Mouse (Mus musculus) intestine, embryonic 16.5 days (tissue): Measurements from ENCODE around the gene Cops7a. TPM values are rescaled to one million over a fixed set of nuclear protein-coding genes. Genes with fewer than 3 reads are reported as not detected.

Experiments
- ATAC-seq: fragments of 200-750 bp; cut with Nextera tagmentation; 2 replicates; pipeline ENCODE4 v1.8.0; 2017; ENCODE audit warnings: moderate TSS enrichment, moderate library complexity
- H3K27ac ChIP-seq: fragments of 300-500 bp; sonication (generic); 2 replicates; pipeline ENCODE4 v1.5.1; 2014; ENCODE audit warnings: mild to moderate bottlenecking, low read length
- H3K27me3 ChIP-seq: fragments of 300-500 bp; sonication (generic); replicated peaks from 2 replicates; pipeline ENCODE4 v1.6.1; 2014; ENCODE audit warnings: low read length, control low read depth, mixed read lengths; ENCODE audit not compliant: control insufficient read depth, insufficient read depth
- H3K36me3 ChIP-seq: fragments of 300-500 bp; sonication (generic); 2 replicates; pipeline ENCODE4 v1.6.1; 2014; ENCODE audit warnings: low read length, control low read depth; ENCODE audit not compliant: control insufficient read depth, insufficient read depth
- H3K4me1 ChIP-seq: fragments of 300-500 bp; sonication (generic); 2 replicates; pipeline ENCODE4 v1.6.1; 2014; ENCODE audit warnings: low read length, control low read depth, mixed read lengths; ENCODE audit not compliant: control insufficient read depth, insufficient read depth
- H3K4me2 ChIP-seq: fragments of 300-500 bp; sonication (generic); 2 replicates; pipeline ENCODE4 v1.6.1; 2014; ENCODE audit warnings: low read depth, low read length, control low read depth
- H3K4me3 ChIP-seq: fragments of 300-500 bp; sonication (generic); 2 replicates; pipeline ENCODE4 v1.5.1; 2014; ENCODE audit warnings: mild to moderate bottlenecking, low read length
- H3K9ac ChIP-seq: fragments of 300-500 bp; sonication (generic); 2 replicates; pipeline ENCODE4 v1.6.1; 2014; ENCODE audit warnings: low read depth, low read length
- H3K9me3 ChIP-seq: fragments of 300-500 bp; sonication (generic); 2 replicates; pipeline ENCODE4 v1.6.1; 2016; ENCODE audit warnings: low read length, control low read depth; ENCODE audit not compliant: control insufficient read depth
- WGBS: fragments of 180-500 bp; shearing (Covaris S2); extraction: QIAGEN DNeasy Blood & Tissue Kit; methylation state at CpG from one replicate; pipeline ENCODE4 v1.1.7; 2014; 5-methylcytosine and 5-hydroxymethylcytosine counted together
- polyA plus RNA-seq: library from polyadenylated mRNA; unstranded; fragments of >200 nt; fragmentation: Nextera tagmentation; extraction: Ambion mirVana; gene quantifications from 2 replicates; pipeline ENCODE4 v1.2.1, GENCODE M21; 2015

Gene Cops7a
- polyA plus RNA-seq, 1 experiment from 2014 or later = 176 TPM

- no peak for ATAC-seq
- no peaks in the 10 kb centered on the region for H3K9me3 ChIP-seq
- WGBS = 72% methylated on average over 2 of the region's 2 CpGs
- H3K4me1 ChIP-seq = peaks cover 22% of the 10 kb centered on the region
- peaks cover 22% of the 10 kb centered on the region; the same call in 1 of the 2 replicates for H3K36me3 ChIP-seq
- no peaks in the 10 kb centered on the region for H3K27me3 ChIP-seq
- H3K4me2 ChIP-seq = no peak overlapping the region
- H3K27ac ChIP-seq = no peak overlapping the region
- no peak overlapping the region for H3K9ac ChIP-seq
- no peak overlapping the region for H3K4me3 ChIP-seq
Observed at GRCm38 (mm10) chr6:124937493-124937892, 27.8 kb downstream of the Cops7a start.

- no peaks in the 10 kb centered on the region for H3K27me3 ChIP-seq
- no peak overlapping the region for H3K4me2 ChIP-seq
- no peaks in the 10 kb centered on the region for H3K9me3 ChIP-seq
- WGBS = 100% methylated on average over 1 of the region's 1 CpGs
- ATAC-seq = no peak
- peaks cover 22% of the 10 kb centered on the region; the same call in 1 of the 2 replicates for H3K36me3 ChIP-seq
- no peak overlapping the region for H3K9ac ChIP-seq
- H3K4me1 ChIP-seq = peaks cover 27% of the 10 kb centered on the region
- H3K27ac ChIP-seq = no peak overlapping the region
- H3K4me3 ChIP-seq = no peak overlapping the region
Observed at GRCm38 (mm10) chr6:124936681-124937080, 28.7 kb downstream of the Cops7a start.

GRCm38 (mm10) chr6:124934670-124935069 lies 30.7 kb downstream of the Cops7a start:
- peaks cover 22% of the 10 kb centered on the region; the same call in 1 of the 2 replicates for H3K36me3 ChIP-seq
- 95% methylated on average over 7 of the region's 7 CpGs for WGBS
- H3K4me1 ChIP-seq = peaks cover 33% of the 10 kb centered on the region
- ATAC-seq = no peak
- no peak overlapping the region for H3K4me3 ChIP-seq
- H3K27ac ChIP-seq = no peak overlapping the region
- H3K4me2 ChIP-seq = no peak overlapping the region
- no peak overlapping the region for H3K9ac ChIP-seq
- H3K9me3 ChIP-seq = no peaks in the 10 kb centered on the region
- no peaks in the 10 kb centered on the region for H3K27me3 ChIP-seq

- Histone ChIP-seq H3K36me3 (peaks cover 22% of the 10 kb centered on the region; the same call in 1 of the 2 replicates), H3K4me3 (no peak overlapping the region), H3K4me2 (no peak overlapping the region), H3K9me3 (no peaks in the 10 kb centered on the region), H3K27ac (no peak overlapping the region), H3K27me3 (no peaks in the 10 kb centered on the region), H3K9ac (no peak overlapping the region), H3K4me1 (peaks cover 33% of the 10 kb centered on the region)
- no peak for ATAC-seq
- 92% methylated on average over 3 of the region's 3 CpGs for WGBS
Observed at GRCm38 (mm10) chr6:124933127-124933526, 32.2 kb downstream of the Cops7a start.

GRCm38 (mm10) chr6:124932314-124932695 lies 33.0 kb downstream of the Cops7a start:
- 41% methylated on average over 12 of the region's 12 CpGs for WGBS

GRCm38 (mm10) chr6:124931525-124932313 lies 33.6 kb downstream of the Cops7a start:
- H3K4me3 ChIP-seq = peak overlapping the region; percentile 98
- under 1% methylated on average over 48 of the region's 48 CpGs for WGBS
- peak; percentile 18 for ATAC-seq

More at GRCm38 (mm10) chr6:124932314-124932695, 33.0 kb downstream of the Cops7a start:
- Histone ChIP-seq H3K4me1 (peaks cover 33% of the 10 kb centered on the region), H3K27ac (peak overlapping the region; percentile 92), H3K4me3 (peak overlapping the region; percentile 98), H3K27me3 (no peaks in the 10 kb centered on the region), H3K36me3 (peaks cover 22% of the 10 kb centered on the region; the same call in 1 of the 2 replicates), H3K9ac (peak overlapping the region; percentile 90), H3K9me3 (no peaks in the 10 kb centered on the region), H3K4me2 (peak overlapping the region; percentile 94)
- no peak for ATAC-seq

GRCm38 (mm10) chr6:124930754-124931524 lies 34.4 kb downstream of the Cops7a start, which contains the start of gene Mlf2:
TSS of gene Mlf2 (plus strand) at chr6:124931386.
- peak within 1 kb of the TSS; percentile 94 for H3K4me2 ChIP-seq
- peak within 1 kb of the TSS; percentile 92 for H3K27ac ChIP-seq
- WGBS = 0% methylated on average over 51 of the region's 64 CpGs
- H3K36me3 ChIP-seq = peaks cover 18% of the 10 kb centered on the region; the same call in 1 of the 2 replicates
- peak within 1 kb of the TSS; percentile 98 for H3K4me3 ChIP-seq
- H3K9ac ChIP-seq = peak within 1 kb of the TSS; percentile 90
- H3K4me1 ChIP-seq = peaks cover 37% of the 10 kb centered on the region
- no peaks in the 10 kb centered on the region for H3K9me3 ChIP-seq
- no peaks in the 10 kb centered on the region for H3K27me3 ChIP-seq
- peak; percentile 94 for ATAC-seq

More at GRCm38 (mm10) chr6:124931525-124932313, 33.6 kb downstream of the Cops7a start:
- H3K9me3 ChIP-seq = no peaks in the 10 kb centered on the region
- H3K9ac ChIP-seq = peak overlapping the region; percentile 90
- H3K4me2 ChIP-seq = peak overlapping the region; percentile 94
- H3K27me3 ChIP-seq = no peaks in the 10 kb centered on the region
- peaks cover 33% of the 10 kb centered on the region for H3K4me1 ChIP-seq
- peak overlapping the region; percentile 92 for H3K27ac ChIP-seq
- peaks cover 22% of the 10 kb centered on the region; the same call in 1 of the 2 replicates for H3K36me3 ChIP-seq

- peak overlapping the region; percentile 62; the same call in 1 of the 2 replicates for H3K9ac ChIP-seq
- peaks cover 42% of the 10 kb centered on the region for H3K4me1 ChIP-seq
- ATAC-seq = 0 out of 2 replicates have a peak, but pooled peaks have one; percentile 0
Observed at GRCm38 (mm10) chr6:124930231-124930630, 35.1 kb downstream of the Cops7a start.

GRCm38 (mm10) chr6:124925941-124926340 lies 39.4 kb downstream of the Cops7a start:
- Histone ChIP-seq H3K9me3 (no peaks in the 10 kb centered on the region), H3K4me2 (peak overlapping the region; percentile 44), H3K4me1 (peaks cover 29% of the 10 kb centered on the region), H3K4me3 (peak overlapping the region; percentile 24), H3K9ac (peak overlapping the region; percentile 48), H3K36me3 (no peaks in the 10 kb centered on the region), H3K27me3 (no peaks in the 10 kb centered on the region), H3K27ac (peak overlapping the region; percentile 81)
- 18% methylated on average over 5 of the region's 5 CpGs for WGBS
- ATAC-seq = peak; percentile 44

More at GRCm38 (mm10) chr6:124930231-124930630, 35.1 kb downstream of the Cops7a start:
- peaks cover 13% of the 10 kb centered on the region; the same call in 1 of the 2 replicates for H3K36me3 ChIP-seq
- H3K4me2 ChIP-seq = peak overlapping the region; percentile 39; the same call in 1 of the 2 replicates
- 39% methylated on average over 1 of the region's 1 CpGs for WGBS
- H3K27me3 ChIP-seq = no peaks in the 10 kb centered on the region
- peak overlapping the region; percentile 98 for H3K4me3 ChIP-seq
- H3K27ac ChIP-seq = peak overlapping the region; percentile 92
- no peaks in the 10 kb centered on the region for H3K9me3 ChIP-seq
